Mouse (Mus musculus) bone marrow, adult 2 months (tissue): ENCODE measurements around the gene Bloc1s6.

Experiments
- CTCF ChIP-seq: fragments of 200-500 bp; IDR thresholded peaks from 2 replicates; pipeline ENCODE4 v1.5.1; 2011; ENCODE audit warnings: low read length, control low read depth; ENCODE audit not compliant: control insufficient read depth, insufficient read depth
- POLR2A ChIP-seq: fragments of 200-500 bp; IDR thresholded peaks from 2 replicates; pipeline ENCODE4 v1.6.1; 2011; ENCODE audit warnings: low read depth, mild to moderate bottlenecking, control low read depth, low read length, borderline replicate concordance; ENCODE audit not compliant: control insufficient read depth

- no peak for TF ChIP-seq POLR2A
- TF ChIP-seq CTCF, result no peak
Observed at GRCm38 (mm10) chr2:122711911-122712310, 26.4 kb upstream of the Bloc1s6 start.
